Mouse (Mus musculus): Measurements from ENCODE around the gene Olfr237-ps1. TPM values are rescaled to one million over a fixed set of nuclear protein-coding genes. Genes with fewer than 3 reads are reported as not detected.

Olfr237-ps1 gene
- polyA plus RNA-seq (2017; shearing (Covaris generic)) = not detected

DNA sequence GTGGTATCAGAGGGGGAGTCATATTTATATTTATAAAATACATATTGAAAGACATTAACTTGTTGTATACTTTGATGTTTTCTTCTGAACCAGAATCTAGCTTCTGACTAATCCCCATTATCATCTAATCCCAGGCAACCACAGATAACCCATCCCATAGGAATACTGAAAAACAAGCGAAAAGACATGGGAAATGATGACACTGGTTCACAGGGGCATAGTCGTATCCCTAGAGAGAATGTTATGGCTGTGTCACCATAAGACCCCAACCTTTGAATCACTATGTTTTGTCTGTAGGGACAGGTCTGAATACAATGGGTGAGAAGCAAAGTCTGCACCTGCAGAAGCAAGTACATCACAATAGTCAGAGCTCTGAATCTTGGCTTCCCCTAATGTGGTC lies at the start of gene Olfr237-ps1:
Olfr237-ps1 (plus strand) TSS at position 301 of the 400 bp plus-strand sequence.

DNA sequence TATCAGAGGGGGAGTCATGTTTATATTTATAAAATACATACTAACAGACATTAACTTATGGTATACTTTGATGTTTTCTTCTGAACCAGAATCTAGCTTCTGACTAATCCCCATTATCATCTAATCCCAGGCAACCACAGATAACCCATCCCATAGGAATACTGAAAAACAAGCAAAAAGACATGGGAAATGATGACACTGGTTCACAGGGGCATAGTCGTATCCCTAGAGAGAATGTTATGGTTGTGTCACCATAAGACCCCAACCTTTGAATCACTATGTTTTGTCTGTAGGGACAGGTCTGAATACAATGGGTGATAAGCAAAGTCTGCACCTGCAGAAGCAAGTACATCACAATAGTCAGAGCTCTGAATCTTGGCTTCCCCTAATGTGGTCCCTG lies 40.3 kb upstream of the Olfr237-ps1 start, which contains the start of gene Olfr441:
Olfr441 (plus strand) TSS at position 301 of the 400 bp plus-strand sequence.

DNA sequence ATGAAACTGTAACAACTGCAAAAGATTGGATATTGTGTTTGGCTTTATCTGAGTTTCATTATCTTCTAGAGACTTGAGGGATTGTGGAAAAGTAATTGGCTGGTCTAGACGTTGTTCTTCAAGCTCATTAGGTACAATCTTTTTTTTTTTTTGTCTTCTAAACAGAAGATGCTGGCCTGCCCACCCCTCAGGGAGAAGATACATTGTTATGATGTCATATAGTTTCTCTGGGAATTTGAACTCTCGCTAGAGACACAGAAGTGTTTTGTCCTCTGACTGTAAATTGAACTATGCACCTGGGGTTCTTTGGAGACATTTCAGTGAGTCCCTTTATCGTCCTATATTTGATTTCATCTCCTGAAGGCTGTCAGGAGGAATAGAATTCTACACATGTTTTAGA lies 16.6 kb downstream of the Olfr237-ps1 start, which contains the start of gene Olfr437:
Olfr437 (plus strand) TSS at position 301 of the 400 bp plus-strand sequence.

GRCm38 (mm10) chr6:43171840-43172239 lies 25.5 kb downstream of the Olfr237-ps1 start, which contains the start of gene Olfr13:
Olfr13 (plus strand) TSS chr6:43172140.

GRCm38 (mm10) chr6:43196781-43197180 lies 50.4 kb downstream of the Olfr237-ps1 start, which contains the start of gene Olfr435:
Olfr435 (plus strand) TSS chr6:43197146.

Other genes with a start within 250 kb of the Olfr237-ps1 start
- gene Olfr447, start 237.7 kb upstream of the Olfr237-ps1 start, polyA plus RNA-seq (2017; shearing (Covaris generic)) = not detected
- 0.06 TPM for gene Olfr446, start 225.2 kb upstream of the Olfr237-ps1 start, polyA plus RNA-seq (2017; shearing (Covaris generic))
- not detected for gene Olfr444, start 197.5 kb upstream of the Olfr237-ps1 start, polyA plus RNA-seq (2017; shearing (Covaris generic))
- not detected for gene Olfr441, start 40.2 kb upstream of the Olfr237-ps1 start, polyA plus RNA-seq (2017; shearing (Covaris generic))
- gene Olfr437, start 16.7 kb downstream of the Olfr237-ps1 start, polyA plus RNA-seq (2017; shearing (Covaris generic)) = not detected
- not detected for gene Olfr13, start 25.6 kb downstream of the Olfr237-ps1 start, polyA plus RNA-seq (2017; shearing (Covaris generic))
- gene Olfr435, start 50.6 kb downstream of the Olfr237-ps1 start, polyA plus RNA-seq (2017; shearing (Covaris generic)) = not detected
- not detected for gene Olfr434, start 66.5 kb downstream of the Olfr237-ps1 start, polyA plus RNA-seq (2017; shearing (Covaris generic))
- not detected for gene Olfr47, start 85.0 kb downstream of the Olfr237-ps1 start, polyA plus RNA-seq (2017; shearing (Covaris generic))
- 6.4 TPM for gene Arhgef5, start 119.0 kb downstream of the Olfr237-ps1 start, polyA plus RNA-seq (2017; shearing (Covaris generic))
- not detected for gene Nobox, start 163.0 kb downstream of the Olfr237-ps1 start, polyA plus RNA-seq (2017; shearing (Covaris generic))

All from activated CD4-positive, CD25-positive, alpha-beta regulatory T cell, adult 9 weeks (primary cell).